Mouse (Mus musculus) CH12.LX (cell line): ENCODE measurements around the gene Mrtfa.

Experiments used
- CHD2 ChIP-seq: IDR thresholded peaks from 2 replicates; pipeline ENCODE4 v1.6.1; 2011; ENCODE audit warnings: low read length, improper control_type of control experiment
- CTCF ChIP-seq, 2 experiments: IDR thresholded peaks in 1 of 2; conservative IDR thresholded peaks in 1 of 2; 2 replicates each; pipeline ENCODE4 v1.5.1; 2011 to 2012; ENCODE audit warnings: low read depth in 2 of 2, low read length in 2 of 2, improper control_type of control experiment in 1 of 2, inconsistent platforms in 1 of 2, mild to moderate bottlenecking in 1 of 2, moderate library complexity in 1 of 2
- ETS1 ChIP-seq: conservative IDR thresholded peaks from 2 replicates; pipeline ENCODE4 v1.6.1; 2012; ENCODE audit warnings: low read depth, mild to moderate bottlenecking, inconsistent platforms, low read length, improper control_type of control experiment, moderate library complexity
- JUN ChIP-seq: IDR thresholded peaks from 2 replicates; pipeline ENCODE4 v1.6.1; 2011; ENCODE audit warnings: low read depth, mild to moderate bottlenecking, low read length, improper control_type of control experiment, moderate library complexity; ENCODE audit not compliant: insufficient read depth
- MAX ChIP-seq: IDR thresholded peaks from 2 replicates; pipeline ENCODE4 v1.6.1; 2011; ENCODE audit warnings: low read length, improper control_type of control experiment
- USF1 ChIP-seq: IDR thresholded peaks from 2 replicates; pipeline ENCODE4 v1.6.1; 2014; ENCODE audit warnings: low read depth, mild to moderate bottlenecking, inconsistent platforms, low read length, improper control_type of control experiment
- USF2 ChIP-seq: conservative IDR thresholded peaks from 2 replicates; pipeline ENCODE4 v1.6.1; 2011; ENCODE audit warnings: low read depth, low read length, improper control_type of control experiment

DNA sequence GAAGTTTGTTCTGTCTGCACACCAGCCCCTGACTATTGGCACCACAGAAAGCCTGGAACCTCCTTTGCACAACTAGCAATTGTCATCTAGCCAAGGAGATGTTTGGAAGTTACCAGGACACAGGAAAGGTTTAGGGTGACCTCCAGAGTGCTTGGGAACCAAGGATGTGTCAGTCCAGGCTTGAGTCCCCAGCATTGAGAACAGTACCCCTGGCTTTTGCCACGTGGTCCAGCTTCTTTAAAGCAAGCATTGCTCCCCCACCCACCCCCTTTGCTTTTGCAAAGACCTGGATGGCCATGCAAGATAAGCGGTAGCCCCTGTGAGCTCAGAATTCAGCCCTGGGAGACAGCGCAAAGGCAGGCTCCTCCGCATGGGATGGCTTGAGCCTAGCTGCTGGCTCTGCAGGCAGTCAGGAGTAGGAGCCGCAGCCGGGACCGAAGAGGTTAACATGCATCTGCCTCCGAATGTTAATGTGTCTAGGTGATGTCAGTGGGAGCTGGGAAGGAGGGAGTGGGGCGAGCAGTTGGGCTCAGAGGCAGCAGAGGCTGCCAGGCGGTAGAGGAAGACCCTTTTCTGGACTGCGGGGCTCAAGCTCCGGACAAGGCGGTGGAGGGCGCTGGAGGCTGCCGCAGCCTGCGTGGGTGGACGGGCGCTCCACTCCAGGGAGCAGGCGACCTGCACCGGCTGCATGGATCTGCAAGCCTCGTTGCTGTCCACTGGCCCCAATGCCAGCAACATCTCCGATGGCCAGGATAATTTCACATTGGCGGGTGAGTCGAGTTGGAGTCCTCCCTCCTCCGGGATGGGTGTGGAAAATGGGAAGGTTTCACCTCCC lies 44.7 kb upstream of the Mrtfa start, which contains the start of gene Mchr1:
- TF ChIP-seq CTCF (conservative IDR thresholded peaks at IDR 0.05 in 1 of 2, IDR thresholded peaks at IDR 0.05 in 1 of 2; ENCODE audit: low read depth in 2 of 2, low read length in 2 of 2) (no peak), USF2 (no peak), JUN (no peak), ETS1 (no peak), USF1 (no peak), CHD2 (no peak), MAX (no peak)
